Mouse (Mus musculus): ENCODE results near the gene Itga4.

DNA sequence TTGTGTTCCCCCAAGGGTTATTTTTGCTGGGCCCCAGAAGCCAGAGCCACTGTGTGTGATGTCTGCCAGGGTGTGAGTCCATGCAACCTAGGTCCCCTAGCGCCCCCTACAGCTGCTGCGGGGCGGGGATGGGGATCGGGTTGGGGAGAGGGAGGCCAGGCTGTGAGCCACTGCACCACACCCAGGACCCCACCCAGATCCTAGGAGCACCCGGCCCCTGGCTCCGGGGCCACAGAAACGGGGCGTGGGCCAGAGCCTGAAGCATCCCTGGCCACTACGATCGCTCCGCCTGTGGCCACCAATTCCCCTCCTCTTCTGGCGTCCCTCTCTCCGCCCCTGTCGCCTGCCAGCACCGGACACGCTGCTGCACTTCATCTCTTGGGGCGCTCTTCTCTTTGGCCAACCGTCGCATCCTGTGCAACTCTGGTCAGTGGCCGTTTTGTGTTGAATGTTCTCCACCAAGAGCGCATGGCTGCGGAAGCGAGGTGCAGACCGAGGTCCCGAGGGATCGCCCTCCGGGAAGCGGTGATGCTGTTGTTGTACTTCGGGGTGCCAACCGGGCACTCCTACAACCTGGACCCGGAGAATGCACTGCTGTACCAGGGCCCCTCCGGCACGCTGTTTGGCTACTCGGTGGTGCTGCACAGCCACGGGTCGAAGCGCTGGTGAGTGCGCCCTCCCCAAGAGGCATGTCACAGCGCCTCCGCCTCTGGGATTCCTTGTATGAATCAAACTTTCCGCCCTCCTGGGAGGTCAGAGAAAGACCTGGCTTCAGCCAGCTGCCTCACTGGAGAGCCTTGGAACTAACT, at the start of gene Itga4:
- TF ChIP-seq CHD2 (IDR thresholded peaks at IDR 0.05; ENCODE audit: low read depth, low read length) (no peak), ZNF384 (IDR thresholded peaks at IDR 0.05; ENCODE audit: low read depth, low read length) (no peak)

All from ES-E14 (cell line).